Mouse (Mus musculus): ENCODE measurements around the gene Tns2. TPM values are rescaled to one million over a fixed set of nuclear protein-coding genes. Genes with fewer than 3 reads are reported as not detected.
"Not testable (repeated sequence)": the region's sequence is repeated elsewhere in the genome, so short reads cannot be mapped to it uniquely, and the experiment has no call there.

Tns2 gene
- polyA plus RNA-seq, 1 experiment from 2014 or later = 13.3 TPM

DNA sequence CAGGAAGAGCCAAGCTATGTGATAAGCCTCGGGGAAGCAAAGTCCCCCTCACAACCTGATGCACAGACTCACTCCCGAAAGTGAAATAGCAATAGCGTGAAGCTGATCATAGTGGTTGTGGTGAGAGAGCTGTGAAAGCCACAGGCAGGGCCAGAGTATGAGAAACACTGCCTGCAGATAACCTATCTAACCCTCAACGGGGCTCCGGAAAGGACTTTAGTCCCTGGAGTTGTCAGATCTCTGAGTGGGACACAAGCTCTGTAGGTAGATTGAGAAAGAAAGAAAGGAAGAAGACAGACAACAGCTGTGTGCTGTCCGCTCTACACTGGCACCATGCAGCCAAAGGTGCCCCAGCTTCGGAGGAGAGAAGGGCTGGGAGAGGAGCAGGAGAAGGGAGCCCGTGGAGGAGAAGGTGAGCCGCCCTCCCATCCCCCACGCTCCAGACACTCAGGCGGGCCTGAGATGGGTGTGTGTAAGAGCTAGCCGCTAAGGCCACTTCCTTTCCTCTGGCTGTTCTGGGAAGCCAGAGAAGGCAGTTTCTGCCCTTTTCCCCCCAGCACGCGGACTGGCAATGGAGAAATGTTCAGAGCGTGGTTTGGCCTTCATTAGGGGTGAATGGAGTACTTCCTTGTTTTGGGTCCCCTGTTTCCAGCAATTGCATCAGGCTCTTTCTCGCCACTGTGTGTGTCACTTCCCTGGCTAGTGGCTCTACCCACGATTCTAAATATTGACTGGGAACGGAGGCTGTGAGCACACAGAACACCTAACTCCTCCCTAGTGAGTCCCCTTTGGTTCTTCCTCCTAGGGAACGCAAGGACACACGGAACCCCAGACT lies 50.3 kb downstream of the Tns2 start, which contains the start of gene Soat2:
Gene Soat2 (plus strand): TSS at position 226 of the 835 bp plus-strand sequence.
- no peaks in the 10 kb centered on the region for H3K36me3 ChIP-seq
- H3K4me2 ChIP-seq (replicated peaks) = no peak within 1 kb of the TSS
- H3K4me1 ChIP-seq = 0 out of 2 replicates have a peak, but pooled peaks cover 2% of the 10 kb centered on the region
- no peak for ATAC-seq (ENCODE audit: low FRiP score, low read depth)
- no peaks in the 10 kb centered on the region for H3K9me3 ChIP-seq
- WGBS = 60% methylated on average over 20 of the region's 20 CpGs
- no peak within 1 kb of the TSS for H3K9ac ChIP-seq (replicated peaks)
- peaks cover 7% of the 10 kb centered on the region for H3K27me3 ChIP-seq
- H3K4me3 ChIP-seq = no peak within 1 kb of the TSS
- H3K27ac ChIP-seq (replicated peaks) = no peak within 1 kb of the TSS

DNA sequence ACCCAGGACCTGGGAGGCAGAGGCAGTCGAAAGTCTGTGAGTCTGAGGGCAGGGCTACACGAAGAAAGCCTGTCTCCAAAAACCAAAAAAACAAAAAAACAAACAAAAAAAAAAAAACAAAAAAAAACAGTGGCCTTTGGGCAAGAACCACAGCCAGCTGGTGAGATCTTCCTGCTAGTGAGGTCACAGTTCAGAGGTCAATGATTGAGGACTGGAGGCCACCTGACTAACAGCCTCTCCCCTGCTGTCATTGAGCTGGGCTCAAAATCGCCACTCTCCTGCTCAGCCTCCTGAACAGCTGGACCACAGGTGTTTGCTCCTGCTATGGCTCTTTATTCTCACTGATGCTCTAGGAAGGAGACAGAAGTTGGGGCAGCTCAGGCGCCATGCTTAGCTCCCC lies 52.4 kb downstream of the Tns2 start:
- no peak overlapping the region for H3K27ac ChIP-seq (replicated peaks)
- H3K27me3 ChIP-seq = no peaks in the 10 kb centered on the region
- H3K4me3 ChIP-seq = no peak overlapping the region
- WGBS = 25% methylated on average over 4 of the region's 4 CpGs
- H3K4me1 ChIP-seq = peaks cover 8% of the 10 kb centered on the region
- no peak overlapping the region for H3K9ac ChIP-seq (replicated peaks)
- no peak for ATAC-seq (ENCODE audit: low FRiP score, low read depth)
- H3K36me3 ChIP-seq = no peaks in the 10 kb centered on the region
- no peak overlapping the region for H3K4me2 ChIP-seq (replicated peaks)
- H3K9me3 ChIP-seq = no peaks in the 10 kb centered on the region

DNA sequence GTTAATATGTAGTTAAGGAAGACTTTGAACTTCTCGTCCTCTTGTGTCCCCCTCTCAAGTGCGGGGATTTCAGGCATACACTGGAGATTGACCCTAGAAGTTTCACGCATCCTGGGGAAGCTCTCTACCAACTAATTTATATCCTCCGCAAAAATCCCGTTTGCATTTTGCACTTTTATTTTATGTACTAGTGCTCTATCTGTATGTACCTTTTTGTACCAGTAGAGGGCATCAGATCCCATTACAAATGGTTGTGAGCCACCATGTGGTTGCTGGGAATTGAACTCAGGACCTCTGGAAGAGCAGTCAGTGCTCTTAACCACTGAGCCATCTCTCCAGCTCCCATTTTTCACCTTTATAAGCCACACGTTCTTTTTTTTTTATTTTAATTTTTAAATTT lies 54.8 kb downstream of the Tns2 start:
- not testable (repeated sequence) for H3K9me3 ChIP-seq; H3K27ac ChIP-seq (replicated peaks); H3K4me3 ChIP-seq; H3K27me3 ChIP-seq; H3K36me3 ChIP-seq; H3K4me1 ChIP-seq; H3K4me2 ChIP-seq (replicated peaks); H3K9ac ChIP-seq (replicated peaks); ATAC-seq (ENCODE audit: low FRiP score, low read depth)
- WGBS = 89% methylated on average over 6 of the region's 6 CpGs

DNA sequence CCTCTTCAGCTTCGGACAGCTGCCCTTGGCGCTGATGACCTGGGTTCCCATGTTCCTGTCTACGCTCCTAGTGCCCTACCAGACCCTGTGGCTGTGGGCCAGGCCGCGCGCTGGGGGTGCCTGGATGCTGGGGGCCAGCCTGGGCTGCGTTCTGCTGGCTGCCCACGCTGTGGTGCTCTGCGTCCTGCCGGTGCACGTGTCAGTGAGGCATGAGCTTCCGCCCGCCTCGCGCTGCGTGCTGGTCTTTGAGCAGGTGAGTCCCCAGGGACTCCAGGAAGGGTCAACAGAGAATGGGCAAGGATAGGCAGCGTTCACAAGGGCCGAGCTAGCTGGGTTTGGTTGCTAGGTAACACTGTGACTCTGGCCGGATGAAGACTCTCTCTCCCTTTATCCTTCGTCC lies 56.6 kb downstream of the Tns2 start:
- Histone ChIP-seq H3K27ac (replicated peaks) (no peak overlapping the region), H3K36me3 (no peaks in the 10 kb centered on the region), H3K4me1 (peaks cover 6% of the 10 kb centered on the region), H3K9ac (replicated peaks) (no peak overlapping the region; the same call in 1 of the 2 replicates), H3K27me3 (no peaks in the 10 kb centered on the region), H3K4me2 (replicated peaks) (no peak overlapping the region), H3K4me3 (no peak overlapping the region), H3K9me3 (no peaks in the 10 kb centered on the region)
- 0 out of 2 replicates have a peak, but pooled peaks have one; percentile 23 for ATAC-seq (ENCODE audit: low FRiP score, low read depth)
- WGBS = 24% methylated on average over 20 of the region's 20 CpGs

DNA sequence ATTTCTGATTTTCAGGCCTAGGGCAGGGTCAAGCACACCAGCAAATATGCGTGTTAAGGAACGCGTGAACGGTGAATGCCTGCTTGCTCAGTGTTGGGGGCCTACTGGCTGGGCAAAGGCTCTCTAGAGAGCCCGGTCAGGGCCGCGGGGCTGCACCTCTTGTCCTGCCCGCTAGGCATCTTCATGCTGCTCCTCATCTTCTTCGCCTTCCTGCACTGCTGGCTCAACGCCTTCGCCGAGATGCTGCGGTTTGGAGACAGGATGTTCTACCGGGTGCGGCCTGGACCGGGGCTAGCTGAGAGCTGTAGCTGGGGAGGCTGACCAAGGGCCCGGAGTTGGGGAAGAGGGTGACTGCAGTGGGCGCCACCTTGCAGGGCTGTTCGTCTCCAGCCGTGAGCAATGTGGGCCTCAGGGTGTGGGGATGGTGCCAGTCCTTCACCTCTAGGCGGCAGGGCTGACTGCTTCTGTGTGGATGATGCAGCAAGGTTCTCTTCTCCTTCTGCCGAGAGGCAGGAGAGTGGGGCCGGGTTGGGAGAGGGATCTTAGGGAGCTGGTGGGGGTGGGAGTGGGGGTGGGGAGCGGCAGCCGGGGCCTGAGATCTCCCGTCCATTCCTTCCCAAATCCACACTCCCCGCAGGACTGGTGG lies 60.3 kb downstream of the Tns2 start:
- H3K9ac ChIP-seq (replicated peaks) = no peak overlapping the region
- no peak overlapping the region for H3K4me3 ChIP-seq
- H3K4me1 ChIP-seq = peaks cover 6% of the 10 kb centered on the region
- WGBS = 63% methylated on average over 27 of the region's 27 CpGs
- H3K36me3 ChIP-seq = no peaks in the 10 kb centered on the region
- H3K27ac ChIP-seq (replicated peaks) = no peak overlapping the region
- H3K9me3 ChIP-seq = no peaks in the 10 kb centered on the region
- no peak for ATAC-seq (ENCODE audit: low FRiP score, low read depth)
- no peak overlapping the region for H3K4me2 ChIP-seq (replicated peaks)
- H3K27me3 ChIP-seq = no peaks in the 10 kb centered on the region

DNA sequence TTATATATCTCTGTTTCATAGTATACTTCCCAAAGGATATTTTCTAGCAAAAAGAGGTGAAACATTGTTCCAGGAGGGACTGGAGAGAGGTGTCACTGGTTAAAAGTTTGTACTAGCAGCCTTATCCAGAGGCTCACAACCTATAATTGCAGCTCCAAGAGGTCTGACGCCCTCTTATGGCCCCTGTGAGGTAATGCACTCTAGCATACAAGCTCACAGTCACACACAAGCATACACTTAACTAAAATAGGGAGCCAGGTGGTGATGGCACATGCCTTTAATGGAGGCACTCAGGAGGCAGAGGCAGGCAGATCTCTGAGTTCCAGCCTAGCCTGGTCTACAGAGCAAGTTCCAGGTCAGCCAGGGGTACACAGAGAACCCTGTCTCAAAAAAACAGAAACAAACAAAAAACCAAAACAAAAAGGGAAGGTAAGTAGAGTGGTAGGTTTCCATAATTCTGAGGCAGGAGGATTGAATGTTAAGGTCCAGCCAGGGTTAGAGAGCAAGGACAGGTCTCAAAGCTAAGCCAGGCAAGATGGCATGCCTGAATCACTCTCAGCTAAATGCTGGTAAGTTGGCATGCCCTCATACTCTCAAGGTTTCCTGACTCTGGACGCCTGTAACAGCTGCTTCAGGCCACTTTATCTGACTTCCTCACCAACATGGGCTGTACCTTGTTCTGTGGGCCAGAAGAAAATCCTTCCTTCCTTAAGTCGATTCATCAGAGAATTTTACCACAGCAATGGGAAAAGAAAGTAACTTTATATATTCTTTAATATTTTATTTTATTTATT lies 63.9 kb downstream of the Tns2 start:
- H3K27ac ChIP-seq (replicated peaks) = no peak overlapping the region
- H3K4me3 ChIP-seq = no peak overlapping the region
- no peaks in the 10 kb centered on the region for H3K27me3 ChIP-seq
- no peaks in the 10 kb centered on the region for H3K4me1 ChIP-seq
- ATAC-seq (ENCODE audit: low FRiP score, low read depth) = no peak
- no peak overlapping the region for H3K4me2 ChIP-seq (replicated peaks)
- H3K9me3 ChIP-seq = no peaks in the 10 kb centered on the region
- 64% methylated on average over 3 of the region's 3 CpGs for WGBS
- H3K9ac ChIP-seq (replicated peaks) = no peak overlapping the region
- H3K36me3 ChIP-seq = no peaks in the 10 kb centered on the region

DNA sequence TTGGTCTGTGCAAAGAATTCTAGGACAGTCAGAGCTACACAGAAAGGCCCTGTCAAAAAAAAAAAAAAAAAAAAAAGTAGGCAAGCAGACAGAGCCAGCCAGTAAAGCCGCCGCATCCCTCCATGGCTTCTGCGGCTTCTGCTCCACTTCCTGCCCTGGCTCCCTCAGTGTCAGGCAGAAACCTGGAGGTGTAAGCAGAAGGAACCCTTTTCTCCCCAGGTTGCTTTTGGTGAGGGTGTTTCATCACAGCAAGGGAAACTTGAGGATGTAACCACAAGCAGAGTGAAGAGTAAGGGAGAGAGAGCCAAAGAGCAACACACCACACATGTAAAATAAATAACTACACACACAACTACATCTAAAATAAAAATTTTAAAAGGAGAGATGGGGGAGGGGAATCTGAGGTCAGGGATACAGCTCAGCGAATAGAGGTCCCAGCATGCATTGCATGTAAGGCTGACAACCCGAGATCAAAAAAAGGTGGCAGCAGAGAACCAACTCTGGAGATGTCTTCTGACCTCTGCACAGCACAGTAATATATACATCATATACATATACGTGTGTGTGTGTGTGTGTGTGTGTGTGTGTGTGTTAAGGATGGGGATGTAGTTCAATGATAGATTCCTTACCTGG lies 65.4 kb downstream of the Tns2 start:
- Histone ChIP-seq H3K4me2 (replicated peaks) (no peak overlapping the region), H3K9me3 (no peaks in the 10 kb centered on the region), H3K27ac (replicated peaks) (no peak overlapping the region), H3K4me3 (no peak overlapping the region), H3K4me1 (no peaks in the 10 kb centered on the region), H3K9ac (replicated peaks) (no peak overlapping the region), H3K36me3 (no peaks in the 10 kb centered on the region), H3K27me3 (no peaks in the 10 kb centered on the region)
- whole genome bisulfite sequencing = 65% methylated on average over 6 of the region's 6 CpGs
- no peak for ATAC-seq (ENCODE audit: low FRiP score, low read depth)

Other genes starting within 250 kb of the Tns2 start
- 2.3 and 4.6 TPM in 2 replicates for gene Krt1, start 249.6 kb upstream of the Tns2 start, polyA plus RNA-seq (2016; fragmentation: Nextera tagmentation; extraction: Ambion mirVana)
- not detected in 2 replicates for gene Krt77, start 230.7 kb upstream of the Tns2 start, polyA plus RNA-seq (2016; fragmentation: Nextera tagmentation; extraction: Ambion mirVana)
- gene Krt76, start 207.5 kb upstream of the Tns2 start, polyA plus RNA-seq (2016; fragmentation: Nextera tagmentation; extraction: Ambion mirVana) = not detected in 2 replicates
- gene Krt4, start 175.7 kb upstream of the Tns2 start, polyA plus RNA-seq (2016; fragmentation: Nextera tagmentation; extraction: Ambion mirVana) = not detected in 2 replicates
- gene Krt79, start 160.1 kb upstream of the Tns2 start, polyA plus RNA-seq (2016; fragmentation: Nextera tagmentation; extraction: Ambion mirVana) = 0.14 and 0.27 TPM in 2 replicates
- not detected in 2 replicates for gene Krt78, start 146.1 kb upstream of the Tns2 start, polyA plus RNA-seq (2016; fragmentation: Nextera tagmentation; extraction: Ambion mirVana)
- gene Krt8, start 95.9 kb upstream of the Tns2 start, polyA plus RNA-seq (2016; fragmentation: Nextera tagmentation; extraction: Ambion mirVana) = 6.2 and 8.4 TPM in 2 replicates
- gene Krt18, start 72.2 kb upstream of the Tns2 start, polyA plus RNA-seq (2016; fragmentation: Nextera tagmentation; extraction: Ambion mirVana) = 3.2 and 4.3 TPM in 2 replicates
- 98.7 and 100 TPM in 2 replicates for gene Eif4b, start 26.6 kb upstream of the Tns2 start, polyA plus RNA-seq (2016; fragmentation: Nextera tagmentation; extraction: Ambion mirVana)
- 19.3 and 20.2 TPM in 2 replicates for gene Spryd3, start 35.8 kb downstream of the Tns2 start, polyA plus RNA-seq (2016; fragmentation: Nextera tagmentation; extraction: Ambion mirVana)
- gene Igfbp6, start 43.9 kb downstream of the Tns2 start, polyA plus RNA-seq (2016; fragmentation: Nextera tagmentation; extraction: Ambion mirVana) = 0.32 and 0.42 TPM in 2 replicates
- 0.10 and 0.14 TPM in 2 replicates for gene Soat2, start 50.1 kb downstream of the Tns2 start, polyA plus RNA-seq (2016; fragmentation: Nextera tagmentation; extraction: Ambion mirVana)
- 108 and 110 TPM in 2 replicates for gene Zfp740, start 102.8 kb downstream of the Tns2 start, polyA plus RNA-seq (2016; fragmentation: Nextera tagmentation; extraction: Ambion mirVana)
- gene Csad, start 104.3 kb downstream of the Tns2 start, polyA plus RNA-seq (2016; fragmentation: Nextera tagmentation; extraction: Ambion mirVana) = 40.9 and 41.0 TPM in 2 replicates
- 0.84 and 1.6 TPM in 2 replicates for gene Itgb7, start 131.5 kb downstream of the Tns2 start, polyA plus RNA-seq (2016; fragmentation: Nextera tagmentation; extraction: Ambion mirVana)
- 13.6 and 19.2 TPM in 2 replicates for gene Rarg, start 157.1 kb downstream of the Tns2 start, polyA plus RNA-seq (2016; fragmentation: Nextera tagmentation; extraction: Ambion mirVana)
- gene Gm9918, start 170.2 kb downstream of the Tns2 start, polyA plus RNA-seq (2016; fragmentation: Nextera tagmentation; extraction: Ambion mirVana) = 0.26 and 0.28 TPM in 2 replicates
- gene Mfsd5, start 179.0 kb downstream of the Tns2 start, polyA plus RNA-seq (2016; fragmentation: Nextera tagmentation; extraction: Ambion mirVana) = 51.9 and 57.7 TPM in 2 replicates
- gene Espl1, start 195.9 kb downstream of the Tns2 start, polyA plus RNA-seq (2016; fragmentation: Nextera tagmentation; extraction: Ambion mirVana) = 33.6 and 38.4 TPM in 2 replicates
- 363 and 378 TPM in 2 replicates for gene Pfdn5, start 225.7 kb downstream of the Tns2 start, polyA plus RNA-seq (2016; fragmentation: Nextera tagmentation; extraction: Ambion mirVana)
- gene Myg1, start 231.3 kb downstream of the Tns2 start, polyA plus RNA-seq (2016; fragmentation: Nextera tagmentation; extraction: Ambion mirVana) = 96.1 and 108 TPM in 2 replicates

All from midbrain, embryonic 12.5 days (tissue).